Mouse (Mus musculus) myocyte (in vitro differentiated cells): ENCODE measurements around the gene LTO1. TPM values are rescaled to one million over a fixed set of nuclear protein-coding genes. Genes with fewer than 3 reads are reported as not detected.
"Not testable (repeated sequence)": the region's sequence is repeated elsewhere in the genome, so short reads cannot be mapped to it uniquely, and the experiment has no call there.

Experiments
- H3K27me3 ChIP-seq: one replicate; pipeline ENCODE4 v1.6.1; 2011; ENCODE audit not compliant: control insufficient read depth, insufficient read depth, insufficient read length
- H3K36me3 ChIP-seq: one replicate; pipeline ENCODE4 v1.6.1; 2011; ENCODE audit not compliant: control insufficient read depth, insufficient read depth
- H3K4me2 ChIP-seq: one replicate; pipeline ENCODE4 v1.6.1; 2011; ENCODE audit warnings: low read depth, control low read depth
- H3K4me3 ChIP-seq: one replicate; pipeline ENCODE4 v1.5.1; 2011; ENCODE audit warnings: mild to moderate bottlenecking, control low read depth, moderate library complexity
- H3K79me2 ChIP-seq: one replicate; pipeline ENCODE4 v1.6.1; 2011; ENCODE audit not compliant: control insufficient read depth, insufficient read depth
- H3ac ChIP-seq: one replicate; pipeline ENCODE4 v1.6.1; 2011; ENCODE audit not compliant: control insufficient read depth, insufficient read length
- CEBPB ChIP-seq: IDR thresholded peaks from 2 replicates; pipeline ENCODE4 v1.6.1; 2011; ENCODE audit warnings: mild to moderate bottlenecking, moderate library complexity; ENCODE audit not compliant: poor library complexity, insufficient read depth, severe bottlenecking
- E2F4 ChIP-seq: IDR thresholded peaks from one replicate; pipeline ENCODE4 v1.6.1; 2011; ENCODE audit warnings: mild to moderate bottlenecking, control low read depth, moderate library complexity; ENCODE audit not compliant: insufficient read depth
- MAX ChIP-seq: IDR thresholded peaks from one replicate; pipeline ENCODE4 v1.6.1; 2011; ENCODE audit warnings: low read depth, mild to moderate bottlenecking, control low read depth
- MYOD1 ChIP-seq, 3 experiments: IDR thresholded peaks; one replicate each; pipeline ENCODE4 v1.6.1; 2011; ENCODE audit warnings: control low read depth in 2 of 3, low read depth in 2 of 3, mild to moderate bottlenecking in 2 of 3, moderate library complexity in 1 of 3; ENCODE audit not compliant: insufficient read length in 2 of 3, control insufficient read depth in 1 of 3
- MYOG ChIP-seq, 3 experiments: IDR thresholded peaks; one replicate each; pipeline ENCODE4 v1.6.1; 2011; ENCODE audit warnings: control low read depth in 2 of 3, low read depth in 2 of 3, mild to moderate bottlenecking in 2 of 3; ENCODE audit not compliant: insufficient read length in 2 of 3, control insufficient read depth in 1 of 3, insufficient read depth in 1 of 3
- POLR2A ChIP-seq: IDR thresholded peaks from one replicate; pipeline ENCODE4 v1.6.1; 2011; ENCODE audit warnings: low read depth, mild to moderate bottlenecking, control low read depth, moderate library complexity; ENCODE audit not compliant: insufficient read length
- POLR2AphosphoS2 ChIP-seq: IDR thresholded peaks from one replicate; pipeline ENCODE4 v1.6.1; 2011; ENCODE audit warnings: low read depth, control low read depth; ENCODE audit not compliant: insufficient read length
- REST ChIP-seq: IDR thresholded peaks from one replicate; pipeline ENCODE4 v1.6.1; 2011; ENCODE audit warnings: mild to moderate bottlenecking, control low read depth, moderate library complexity; ENCODE audit not compliant: insufficient read depth, insufficient read length
- SRF ChIP-seq: IDR thresholded peaks from one replicate; pipeline ENCODE4 v1.6.1; 2011; ENCODE audit warnings: low read depth; ENCODE audit not compliant: control insufficient read depth, insufficient read length
- TCF12 ChIP-seq: IDR thresholded peaks from one replicate; pipeline ENCODE4 v1.6.1; 2011; ENCODE audit warnings: mild to moderate bottlenecking, control low read depth; ENCODE audit not compliant: poor library complexity, insufficient read depth, severe bottlenecking
- TCF3 ChIP-seq: IDR thresholded peaks from one replicate; pipeline ENCODE4 v1.6.1; 2011; ENCODE audit warnings: low read depth, control low read depth; ENCODE audit not compliant: insufficient read length
- USF1 ChIP-seq: IDR thresholded peaks from one replicate; pipeline ENCODE4 v1.6.1; 2011; ENCODE audit warnings: low read depth, mild to moderate bottlenecking, control low read depth, moderate library complexity
- polyA plus RNA-seq: library from polyadenylated mRNA; unstranded; fragments of >200 nt; fragmentation: generic; extraction: Trizol; gene quantifications from one replicate; pipeline ENCODE4 v1.2.1, GENCODE M21; 2012; ENCODE audit warnings: missing spikeins

Gene LTO1
- polyA plus RNA-seq, 1 experiment, result 15.4 TPM

- no peak overlapping the region for H3K4me2 ChIP-seq
- H3K79me2 ChIP-seq, result no peaks in the 10 kb centered on the region
- H3K27me3 ChIP-seq, result peaks cover 50% of the 10 kb centered on the region
- no peaks in the 10 kb centered on the region for H3K36me3 ChIP-seq
- H3ac ChIP-seq, result no peak overlapping the region
- H3K4me3 ChIP-seq, result no peak overlapping the region
- no peak for TF ChIP-seq USF1
These were observed 40.7 kb upstream of the LTO1 start for GRCm38 (mm10) chr7:144874226-144874625.

- H3K36me3 ChIP-seq, result no peaks in the 10 kb centered on the region
- H3K27me3 ChIP-seq, result peaks cover 32% of the 10 kb centered on the region
- no peak overlapping the region for H3K4me2 ChIP-seq
- H3K79me2 ChIP-seq, result no peaks in the 10 kb centered on the region
- no peak for TF ChIP-seq CEBPB
- no peak for TF ChIP-seq TCF12
- TF ChIP-seq MYOD1 (IDR thresholded peaks at IDR 0.05; ENCODE audit: control insufficient read depth in 1 of 3, insufficient read length in 2 of 3, low read depth in 2 of 3), result no peak
- TF ChIP-seq POLR2A, result no peak
- no peak for TF ChIP-seq SRF
- no peak for TF ChIP-seq MAX
- TF ChIP-seq E2F4, result no peak
- TF ChIP-seq POLR2AphosphoS2, result no peak
- no peak for TF ChIP-seq REST
- no peak for TF ChIP-seq TCF3
- no peak for TF ChIP-seq MYOG (IDR thresholded peaks at IDR 0.05; ENCODE audit: control insufficient read depth in 1 of 3, insufficient read depth in 1 of 3, insufficient read length in 2 of 3, low read depth in 2 of 3)
- TF ChIP-seq USF1, result no peak
- no peak overlapping the region for H3K4me3 ChIP-seq
- H3ac ChIP-seq, result no peak overlapping the region
These were observed 36.5 kb upstream of the LTO1 start for GRCm38 (mm10) chr7:144878401-144878800.

GRCm38 (mm10) chr7:144883106-144883505, 31.8 kb upstream of the LTO1 start:
- H3K36me3 ChIP-seq, result no peaks in the 10 kb centered on the region
- no peak overlapping the region for H3ac ChIP-seq
- H3K79me2 ChIP-seq, result no peaks in the 10 kb centered on the region
- TF ChIP-seq REST (no peak), MAX (no peak), POLR2A (no peak), USF1 (no peak), POLR2AphosphoS2 (no peak), MYOD1 (IDR thresholded peaks at IDR 0.05; ENCODE audit: control insufficient read depth in 1 of 3, insufficient read length in 2 of 3, low read depth in 2 of 3) (no peak), E2F4 (no peak), MYOG (IDR thresholded peaks at IDR 0.05; ENCODE audit: control insufficient read depth in 1 of 3, insufficient read depth in 1 of 3, insufficient read length in 2 of 3, low read depth in 2 of 3) (no peak), TCF12 (no peak), TCF3 (no peak), SRF (no peak), CEBPB (no peak)
- no peak overlapping the region for H3K4me2 ChIP-seq
- no peaks in the 10 kb centered on the region for H3K27me3 ChIP-seq
- no peak overlapping the region for H3K4me3 ChIP-seq

GRCm38 (mm10) chr7:144887672-144888071, 27.2 kb upstream of the LTO1 start:
- no peak overlapping the region for H3ac ChIP-seq
- no peak for TF ChIP-seq USF1
- no peak for TF ChIP-seq REST
- no peak for TF ChIP-seq MAX
- no peak for TF ChIP-seq TCF12
- TF ChIP-seq CEBPB, result no peak
- H3K27me3 ChIP-seq, result peaks cover 18% of the 10 kb centered on the region
- no peaks in the 10 kb centered on the region for H3K79me2 ChIP-seq
- H3K4me3 ChIP-seq, result no peak overlapping the region
- H3K4me2 ChIP-seq, result no peak overlapping the region
- H3K36me3 ChIP-seq, result no peaks in the 10 kb centered on the region

GRCm38 (mm10) chr7:144888564-144889299, 26.2 kb upstream of the LTO1 start:
- peaks cover 18% of the 10 kb centered on the region for H3K27me3 ChIP-seq
- H3K4me3 ChIP-seq, result no peak overlapping the region
- H3ac ChIP-seq, result no peak overlapping the region
- TF ChIP-seq E2F4 (no peak), TCF12 (no peak)
- no peak overlapping the region for H3K4me2 ChIP-seq
- no peaks in the 10 kb centered on the region for H3K36me3 ChIP-seq
- H3K79me2 ChIP-seq, result no peaks in the 10 kb centered on the region

GRCm38 (mm10) chr7:144890661-144891060, 24.2 kb upstream of the LTO1 start:
- H3K4me3 ChIP-seq, H3K4me2 ChIP-seq, H3K36me3 ChIP-seq, H3ac ChIP-seq, H3K79me2 ChIP-seq: not testable (repeated sequence)
- peaks cover 23% of the 10 kb centered on the region for H3K27me3 ChIP-seq
